Mouse (Mus musculus): ENCODE measurements around the gene Plekha8.

The Plekha8 gene

DNA sequence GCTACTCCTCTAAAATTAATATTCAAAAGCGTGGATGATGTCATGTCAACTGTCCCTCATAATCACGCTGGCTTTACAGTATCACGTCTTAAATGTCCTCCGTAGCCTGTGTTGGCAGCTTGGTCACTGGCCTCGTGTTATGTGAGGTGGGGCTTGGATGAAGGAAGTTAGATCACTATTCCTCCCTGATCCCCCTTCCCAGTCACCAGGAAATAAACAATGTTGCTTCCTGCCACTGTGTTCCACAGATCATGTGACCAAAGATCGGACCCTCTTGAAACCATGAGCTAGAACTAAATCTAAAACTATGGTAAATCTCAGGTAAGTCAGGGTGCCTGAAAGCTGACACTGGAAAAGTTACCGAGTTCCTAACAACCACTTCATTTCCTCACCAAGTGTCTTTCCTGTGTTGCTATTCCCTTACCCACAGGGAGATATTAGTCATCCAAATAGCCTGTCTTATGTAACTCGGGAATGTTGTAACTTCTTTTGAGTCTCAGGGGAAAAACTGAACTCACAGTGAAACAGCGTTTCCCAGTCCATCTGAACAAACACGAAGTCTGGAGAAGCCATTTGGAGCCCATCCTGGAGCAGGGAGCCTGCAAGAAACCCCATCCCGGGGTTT, 60.7 kb downstream of the Plekha8 start:
- DNase-seq = peak; percentile 97

DNA sequence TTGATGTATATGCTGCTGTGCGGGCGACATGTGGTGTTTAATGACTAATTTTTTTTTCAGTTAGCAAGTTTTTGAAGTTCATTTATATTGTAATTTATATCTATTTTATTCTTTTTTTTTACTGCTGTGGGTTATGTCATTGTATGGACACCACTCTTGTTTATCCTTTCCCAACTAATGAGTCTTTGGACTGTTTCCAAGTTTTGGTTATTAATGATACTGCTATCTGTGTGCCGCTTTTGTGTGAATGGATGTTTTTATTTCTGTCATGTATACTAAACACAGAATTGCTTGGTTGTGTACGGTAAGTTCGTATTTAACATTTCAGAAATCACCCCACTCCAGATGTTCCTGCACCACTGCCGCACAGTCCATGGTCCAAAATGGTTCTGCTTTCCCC, 63.0 kb downstream of the Plekha8 start:
- DNase-seq = no peak

DNA sequence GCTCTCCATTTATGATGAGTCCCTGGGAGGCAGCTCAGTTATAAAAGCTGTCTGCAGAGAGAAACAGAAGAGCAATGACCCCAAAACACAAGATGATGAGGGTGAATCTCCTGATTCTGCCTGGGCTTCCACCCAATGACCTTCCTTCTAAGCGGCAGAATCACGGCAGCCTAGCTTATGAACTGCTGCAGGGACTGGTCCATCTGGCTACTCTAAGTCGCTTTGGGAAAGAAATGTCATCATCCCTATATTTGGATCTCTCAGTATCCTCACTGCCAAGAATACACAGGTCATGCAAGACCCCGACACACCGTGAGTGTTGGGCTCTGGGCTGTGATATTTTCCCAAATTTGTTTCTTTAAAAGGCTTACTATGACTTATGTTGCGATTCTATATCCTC, 75.0 kb downstream of the Plekha8 start:
- no peak for DNase-seq

DNA sequence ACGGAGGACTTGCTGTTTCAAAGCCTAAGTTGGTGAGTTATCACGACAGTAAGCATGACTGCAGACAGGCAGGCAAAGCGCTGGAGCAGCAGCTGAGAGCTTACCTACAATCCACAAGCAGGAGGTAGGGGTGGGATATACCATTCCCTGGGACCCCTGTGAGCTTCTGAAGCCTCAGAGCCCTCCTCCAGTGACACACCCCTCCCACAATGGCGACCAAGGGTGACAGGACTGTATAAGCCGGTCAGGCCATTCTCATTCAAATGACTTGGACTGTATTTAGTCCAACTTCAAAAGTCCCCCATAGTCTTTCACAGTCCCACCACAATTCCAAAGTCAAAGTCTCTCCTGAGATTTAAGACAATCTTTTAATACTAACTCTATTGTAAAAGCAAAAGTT, 78.0 kb downstream of the Plekha8 start:
- DNase-seq = peak; percentile 72

DNA sequence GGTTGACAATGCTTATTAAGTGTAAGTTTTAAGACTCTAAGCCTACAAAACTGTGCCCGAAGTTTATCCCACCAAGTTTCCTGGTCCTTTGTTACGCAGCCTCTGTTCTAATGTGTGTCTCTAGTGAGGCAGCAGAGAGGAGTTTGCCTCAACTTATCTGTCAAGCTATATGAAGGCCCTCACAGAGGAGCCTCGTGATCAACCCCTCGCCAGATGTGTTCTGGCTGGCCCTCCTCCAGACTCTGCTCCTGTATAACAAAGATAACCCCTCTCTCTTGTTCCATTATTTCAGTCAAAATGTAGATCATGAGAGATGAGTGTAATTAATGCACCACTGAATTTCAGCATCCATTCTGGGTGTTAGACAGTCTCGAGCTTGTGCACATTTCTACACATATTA, 84.8 kb downstream of the Plekha8 start:
- peak; percentile 82 for DNase-seq

DNA sequence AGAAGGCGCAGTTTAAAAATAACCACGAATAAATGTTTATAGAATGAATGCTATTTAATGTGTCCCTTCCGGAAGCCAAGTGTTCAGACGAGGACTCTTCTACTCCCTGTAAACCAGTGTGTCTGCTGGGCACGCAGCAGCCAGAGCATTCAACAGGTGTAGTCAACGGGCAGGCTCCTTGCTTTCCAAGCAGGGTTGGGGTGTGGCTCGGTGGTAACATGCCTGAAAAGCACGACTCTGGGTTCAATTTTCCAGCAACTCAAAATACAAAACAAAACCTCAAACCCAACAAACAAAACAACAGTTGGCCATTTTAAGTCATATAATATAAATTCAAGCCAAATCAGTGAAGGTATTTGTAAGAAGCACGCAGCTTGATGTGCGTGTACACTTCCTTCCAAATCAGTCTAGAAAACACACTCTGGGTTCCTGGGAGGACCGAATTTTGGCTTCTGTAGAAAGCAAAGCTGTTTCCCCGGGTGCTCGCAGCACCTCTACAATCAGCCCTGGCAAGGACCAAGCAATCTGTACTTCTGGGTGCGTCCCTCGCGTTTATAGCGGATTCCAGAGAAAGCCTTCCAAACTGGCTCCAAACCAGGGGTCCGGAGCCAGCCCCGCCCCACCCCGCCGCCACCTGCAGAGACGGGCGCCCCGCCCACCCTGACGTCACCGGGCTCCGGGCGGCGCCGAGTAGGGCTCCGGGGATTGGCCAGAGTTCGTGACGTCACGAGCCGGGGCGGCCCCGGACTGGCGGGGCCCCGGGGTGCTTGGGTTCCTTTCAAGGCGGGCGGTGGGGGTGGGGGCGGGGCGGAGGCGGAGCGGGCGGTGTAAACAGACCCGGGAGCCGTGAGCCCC, 86.2 kb downstream of the Plekha8 start, which contains the start of gene Mturn:
Mturn (plus strand) TSS at position 734 of the 855 bp plus-strand sequence.
- DNase-seq = peak; percentile 100

DNA sequence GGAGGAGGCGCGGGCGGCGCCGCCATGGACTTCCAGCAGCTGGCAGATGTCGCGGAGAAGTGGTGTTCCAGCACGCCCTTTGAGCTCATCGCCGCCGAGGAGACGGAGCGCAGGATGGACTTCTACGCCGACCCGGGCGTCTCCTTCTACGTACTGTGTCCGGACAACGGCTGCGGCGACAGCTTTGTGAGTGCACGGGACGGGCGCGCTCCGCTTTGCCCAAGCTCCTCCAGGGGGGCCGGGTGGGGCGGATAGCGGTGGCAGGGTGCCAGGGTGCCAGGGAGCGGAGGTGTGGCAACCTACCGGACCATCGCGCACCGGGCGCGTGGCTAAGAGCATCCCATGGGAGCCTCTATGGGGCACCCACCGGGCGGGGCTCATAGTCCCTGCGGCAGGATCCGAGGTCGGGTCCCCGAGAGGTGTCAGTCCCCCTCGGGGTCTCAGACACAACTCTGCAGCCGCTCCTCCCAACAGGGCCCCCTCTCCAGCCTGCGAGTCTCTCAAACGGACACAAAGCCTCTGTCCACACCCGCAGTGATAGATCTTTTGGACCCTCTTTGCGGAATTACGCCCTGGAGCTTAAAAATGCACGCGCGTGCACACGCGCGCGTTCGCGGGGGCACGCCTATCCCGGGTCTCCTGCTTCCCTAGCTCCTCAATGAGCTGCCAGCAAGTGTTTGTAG, 87.0 kb downstream of the Plekha8 start:
- DNase-seq = no peak

DNA sequence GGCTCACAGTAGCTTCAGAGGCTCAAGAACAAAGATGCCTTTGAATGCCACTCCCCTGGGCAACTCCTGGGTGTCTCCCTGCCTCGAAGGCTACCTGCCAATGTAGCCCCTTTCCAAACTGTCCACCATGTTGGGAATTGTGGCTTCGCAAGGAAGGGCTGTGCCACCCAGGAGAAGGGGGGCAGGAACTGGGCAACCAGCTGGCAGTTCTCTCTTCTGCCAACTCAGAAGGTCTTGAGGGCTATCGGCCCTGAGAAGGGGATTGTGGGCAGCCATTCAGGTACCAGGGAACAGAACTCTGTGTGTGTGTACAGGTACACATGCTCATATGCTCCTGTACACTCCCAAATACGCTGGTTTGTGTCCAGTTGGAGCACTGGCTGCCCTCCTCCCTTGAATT, 89.2 kb downstream of the Plekha8 start:
- DNase-seq = peak; percentile 82

DNA sequence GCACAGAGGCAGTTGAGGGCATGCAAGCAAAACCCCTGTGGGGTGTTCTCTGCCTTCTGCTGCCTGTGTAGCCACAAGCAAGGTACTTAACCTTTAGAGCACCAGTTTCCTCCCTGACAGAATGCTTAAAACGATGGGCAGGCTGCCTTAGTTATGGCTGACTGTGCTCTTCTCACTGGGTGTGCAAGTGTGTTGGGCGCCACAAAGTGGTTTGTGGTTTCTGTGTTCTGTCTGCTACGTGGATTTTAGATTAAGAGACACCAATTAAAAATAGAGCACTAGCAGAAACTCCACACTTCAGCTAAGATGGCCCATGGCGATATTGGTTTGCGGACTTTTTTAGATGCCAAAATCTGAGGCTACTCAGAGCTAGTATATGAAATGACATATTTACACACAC, 90.2 kb downstream of the Plekha8 start:
- no peak for DNase-seq

DNA sequence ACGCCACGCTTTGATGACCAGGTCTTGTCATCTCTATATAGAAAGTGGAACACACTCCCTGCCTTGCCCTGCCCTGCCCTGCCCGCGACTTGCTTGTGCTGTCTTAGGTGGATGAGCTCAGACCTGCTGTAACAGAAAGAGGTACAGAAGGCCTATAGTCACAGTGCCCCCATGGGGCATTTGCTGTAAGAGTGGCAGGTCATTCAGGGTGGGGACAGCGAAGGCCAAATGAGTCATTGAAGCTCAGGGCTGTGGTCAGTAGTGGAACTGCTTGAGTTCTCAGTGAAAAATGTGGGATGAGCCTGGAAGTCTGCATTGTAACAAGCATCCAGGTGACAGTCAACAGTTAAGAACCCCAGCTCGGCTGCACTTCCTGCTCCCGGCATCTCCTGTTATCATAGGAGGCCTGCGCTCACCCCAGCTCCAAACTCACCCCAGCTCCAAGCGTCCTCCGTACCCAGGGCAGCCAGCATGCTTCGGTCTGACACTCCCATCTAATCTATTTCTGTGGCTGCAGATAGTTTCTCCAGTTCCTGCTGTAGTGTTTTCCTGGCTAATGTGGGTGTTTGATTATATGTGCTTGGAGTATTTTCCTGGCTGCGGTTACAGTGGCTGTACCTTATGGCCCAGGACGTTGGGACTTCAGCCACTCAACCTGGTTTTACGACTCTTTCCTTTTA, 90.9 kb downstream of the Plekha8 start:
- DNase-seq = peak; percentile 87

DNA sequence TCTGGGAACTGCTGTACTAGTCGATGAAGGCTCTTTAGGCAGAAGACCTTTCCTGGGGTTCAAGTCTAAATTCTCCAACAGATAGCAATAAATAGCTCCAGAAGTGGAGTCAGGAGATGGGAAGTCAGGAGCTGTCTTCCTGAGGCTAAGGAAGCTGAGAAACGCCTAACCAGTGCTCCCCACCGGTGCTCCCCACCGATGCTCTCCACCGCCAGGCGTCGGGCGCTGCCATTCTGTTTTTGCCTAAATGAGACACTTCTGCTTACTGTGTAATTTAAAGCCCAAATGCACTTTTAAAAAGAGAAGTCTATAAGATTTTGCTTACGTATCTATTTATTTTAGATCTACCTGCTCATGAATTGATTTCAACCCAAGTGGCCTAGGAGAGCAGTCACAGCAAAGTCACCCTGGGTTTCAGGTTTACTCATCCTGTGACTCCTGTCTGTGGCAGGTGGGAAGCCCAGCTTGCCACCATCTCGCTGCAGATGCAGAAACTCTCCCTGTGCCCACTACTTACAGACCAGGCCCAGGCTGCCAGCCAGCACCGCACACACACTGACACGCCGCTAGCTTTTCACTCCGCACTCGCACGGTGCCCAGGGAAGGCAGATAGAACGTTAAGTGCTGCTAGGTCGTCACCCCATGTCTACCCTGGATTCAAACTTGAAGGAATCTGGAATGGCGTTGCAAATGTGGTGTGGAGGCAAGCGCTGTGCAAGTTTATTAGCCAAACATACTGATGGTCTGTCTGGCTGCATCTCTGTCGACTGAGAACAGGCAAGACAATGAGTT, 92.2 kb downstream of the Plekha8 start:
- peak; percentile 77 for DNase-seq

DNA sequence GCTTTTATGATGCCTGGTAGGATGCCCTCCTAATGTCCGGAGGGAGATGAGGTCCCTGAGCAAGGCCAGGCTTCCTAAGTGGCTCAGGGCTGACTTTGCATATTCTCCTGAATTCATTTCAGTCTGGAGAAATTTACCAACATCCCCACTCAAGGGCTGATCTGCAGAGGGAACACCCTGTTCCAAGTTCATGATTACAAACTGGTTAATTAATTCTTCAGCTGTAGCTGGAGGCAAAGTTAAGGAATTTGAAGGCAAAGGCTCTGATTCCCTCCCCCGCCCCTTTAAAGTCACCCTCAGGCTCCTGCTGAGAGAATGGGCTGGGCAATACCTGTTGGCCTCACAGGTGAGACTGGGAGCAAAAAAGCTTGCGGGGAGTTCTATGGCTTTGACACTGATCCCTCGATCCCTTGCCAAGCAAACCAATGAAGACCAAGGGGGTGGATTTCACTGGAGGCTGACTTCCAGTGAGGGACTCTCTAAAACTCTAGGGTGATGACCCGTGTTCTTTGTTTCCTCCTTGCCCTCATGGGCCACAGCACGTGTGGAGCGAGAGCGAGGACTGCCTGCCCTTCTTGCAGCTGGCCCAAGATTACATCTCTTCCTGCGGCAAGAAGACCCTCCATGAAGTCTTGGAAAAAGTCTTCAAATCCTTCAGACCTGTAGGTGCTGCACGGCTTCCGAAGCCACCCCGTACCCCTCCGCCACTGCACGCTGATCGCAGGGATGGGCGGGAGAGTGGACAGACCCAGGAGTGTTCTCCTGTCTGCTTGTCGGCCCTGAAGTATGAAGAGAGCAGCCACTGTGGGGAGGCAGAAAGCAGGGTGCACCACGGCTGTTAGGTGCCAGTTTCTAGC, 93.8 kb downstream of the Plekha8 start:
- DNase-seq = peak; percentile 75

DNA sequence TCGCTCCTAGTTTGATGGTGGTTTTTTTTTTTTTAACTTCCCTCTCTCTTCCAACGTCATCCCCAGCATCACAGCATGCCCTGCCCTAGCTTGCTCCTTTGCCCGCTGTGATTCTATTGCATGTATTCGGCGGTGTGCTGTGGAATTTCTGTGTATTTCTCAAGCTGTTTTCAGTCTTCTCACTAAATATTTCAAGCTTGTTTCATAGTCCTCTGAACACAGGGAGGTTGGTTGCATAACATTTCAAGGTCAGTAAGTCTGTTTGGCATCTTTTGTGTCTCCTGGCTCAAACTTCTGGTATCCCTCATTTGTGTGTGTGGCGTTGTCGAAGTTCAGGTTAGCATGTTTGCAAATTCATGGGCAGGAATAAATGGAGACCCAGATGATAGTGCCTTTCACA, 94.8 kb downstream of the Plekha8 start:
- peak; percentile 80 for DNase-seq

DNA sequence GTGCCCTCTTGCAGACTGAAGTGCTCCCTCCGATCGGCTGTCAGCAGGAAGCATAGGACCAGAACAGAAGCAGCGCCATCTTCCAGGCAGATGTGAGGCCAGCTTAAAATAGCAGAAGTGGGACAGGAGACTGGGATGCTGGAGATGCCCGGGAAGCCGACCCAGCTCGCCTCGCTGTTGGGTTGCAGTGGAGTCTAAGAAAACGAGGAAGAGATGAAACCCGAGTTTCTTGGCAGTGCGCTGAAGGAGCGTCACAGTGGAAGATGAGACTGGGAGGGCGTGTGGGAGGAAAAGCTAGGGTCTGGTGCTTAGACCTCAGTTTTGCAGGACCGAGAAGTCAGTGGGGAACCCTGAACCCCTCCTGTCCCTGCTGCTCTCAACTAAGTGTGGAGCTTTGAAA, 95.9 kb downstream of the Plekha8 start:
- DNase-seq = no peak

DNA sequence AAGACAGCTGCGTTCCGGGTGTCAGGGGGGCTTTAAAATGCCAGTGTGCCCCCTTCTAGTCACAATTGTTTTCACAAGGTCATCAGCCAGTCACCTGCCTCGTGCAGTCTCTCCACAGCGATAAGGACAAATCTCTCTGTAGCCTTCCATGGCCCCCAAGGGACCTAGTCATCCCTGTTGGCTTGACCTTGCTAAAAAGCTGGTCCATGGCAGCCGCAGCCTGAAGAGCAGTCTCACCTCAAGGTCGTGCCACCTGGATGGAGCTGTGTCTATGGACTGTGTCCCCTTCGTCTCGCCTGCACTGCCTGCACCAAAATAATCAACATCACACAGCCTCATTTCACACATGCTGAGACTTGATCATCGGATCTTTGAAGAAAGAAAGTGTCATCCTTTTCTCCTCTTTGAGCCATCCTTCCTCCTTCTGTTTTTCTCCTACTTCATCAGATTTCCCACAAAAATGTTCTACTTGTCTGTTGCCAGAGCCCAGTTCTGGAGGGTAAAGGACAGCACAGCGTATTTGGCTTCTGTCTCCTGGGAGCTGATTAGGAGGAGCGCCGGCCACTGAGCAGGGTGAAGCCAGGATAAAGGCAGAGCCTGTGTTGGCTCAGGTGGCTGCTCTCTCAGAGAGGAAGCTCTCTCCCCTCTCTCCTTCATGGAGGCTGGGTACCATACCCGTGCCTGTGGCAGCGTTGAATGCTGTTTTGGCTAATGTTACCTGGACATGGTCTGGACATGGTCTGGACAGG, 96.6 kb downstream of the Plekha8 start:
- DNase-seq = peak; percentile 91

DNA sequence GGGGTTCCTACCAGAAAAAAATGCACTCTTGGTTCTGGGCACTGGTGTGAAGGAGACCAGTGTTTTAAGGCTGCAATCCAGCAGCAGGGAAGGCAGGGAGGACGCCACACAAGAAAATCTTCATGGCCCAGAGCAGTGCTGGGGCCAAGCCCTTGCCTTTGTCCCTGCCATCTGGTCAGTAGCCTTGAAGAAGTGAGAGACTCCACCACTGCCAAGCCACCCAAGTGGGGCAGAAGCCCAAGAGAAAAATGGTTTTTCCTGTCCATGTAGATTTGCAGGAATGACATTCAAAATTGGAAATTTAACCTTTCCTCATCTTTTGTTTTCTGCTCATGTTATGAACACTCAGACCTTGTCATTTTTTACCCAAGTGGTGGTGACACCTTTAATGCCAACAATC, 97.3 kb downstream of the Plekha8 start:
- peak; percentile 56 for DNase-seq

DNA sequence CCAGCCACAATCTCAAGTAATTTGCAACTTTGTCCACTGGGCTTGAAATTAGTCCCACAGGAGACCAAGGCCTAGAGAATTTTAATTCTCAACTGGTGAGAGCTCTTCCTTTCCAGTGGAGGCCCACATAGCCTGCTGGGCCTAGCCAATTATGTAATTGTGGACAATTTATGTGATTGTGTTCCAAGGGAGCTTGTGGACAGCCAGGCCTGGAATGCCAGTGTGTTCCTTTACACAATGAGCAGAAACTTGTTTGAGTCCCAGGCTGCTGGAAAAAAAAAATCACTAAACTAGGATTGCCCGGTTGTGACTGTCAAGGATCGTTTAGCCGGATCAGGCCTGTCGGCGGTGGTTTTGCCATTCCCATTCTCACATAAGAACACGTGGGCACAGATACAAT, 98.4 kb downstream of the Plekha8 start:
- peak; percentile 90 for DNase-seq
